Mouse (Mus musculus) cerebellum, adult 2 months (tissue): ENCODE measurements around the gene Crtc1. TPM values are rescaled to one million over a fixed set of nuclear protein-coding genes. Genes with fewer than 3 reads are reported as not detected.
A peak's percentile ranks its signal among the peaks of the same experiment; 100 is the strongest.

Experiments used
- DNase-seq, 2 experiments: peaks; one replicate each; pipeline ENCODE4 v3.0.0; 2021
- H3K27ac ChIP-seq: fragments of 200-500 bp; 2 replicates; pipeline ENCODE4 v1.5.1; 2012; ENCODE audit warnings: low read length, control low read depth, inconsistent platforms; ENCODE audit not compliant: insufficient read depth
- H3K27me3 ChIP-seq: fragments of 200-500 bp; 2 replicates; pipeline ENCODE4 v1.6.1; 2012; ENCODE audit warnings: inconsistent platforms, mild to moderate bottlenecking, low read length, moderate library complexity; ENCODE audit not compliant: control insufficient read depth, insufficient read depth
- H3K4me1 ChIP-seq: fragments of 200-500 bp; 2 replicates; pipeline ENCODE4 v1.6.1; 2011; ENCODE audit warnings: low read length; ENCODE audit not compliant: control insufficient read depth, insufficient read depth
- H3K4me3 ChIP-seq: fragments of 200-500 bp; replicated peaks from 2 replicates; pipeline ENCODE3; 2011; ENCODE audit warnings: mild to moderate bottlenecking, low read depth, low read length, control low read depth; ENCODE audit not compliant: insufficient read depth
- CTCF ChIP-seq: fragments of 200-500 bp; IDR thresholded peaks from 2 replicates; pipeline ENCODE4 v1.5.1; 2011; ENCODE audit warnings: low read depth, mild to moderate bottlenecking, control low read depth, low read length, moderate library complexity, borderline replicate concordance; ENCODE audit not compliant: insufficient read depth
- POLR2A ChIP-seq: fragments of 200-500 bp; IDR thresholded peaks from 2 replicates; pipeline ENCODE4 v1.6.1; 2011; ENCODE audit warnings: low read length, control low read depth, borderline replicate concordance; ENCODE audit not compliant: insufficient read depth
- WGBS: fragments of 180-500 bp; shearing (Covaris S2); methylation state at CpG from one replicate; pipeline ENCODE4 v1.1.7; 2018; 5-methylcytosine and 5-hydroxymethylcytosine counted together
- polyA plus RNA-seq: library from polyadenylated mRNA; depleted of rRNA; stranded (reverse); fragments of >200 nt; gene quantifications from 2 replicates; pipeline ENCODE4 v1.2.3, GENCODE M21; 2012

The Crtc1 gene
- polyA plus RNA-seq, 1 experiment = 90.2 TPM

- no peak for TF ChIP-seq POLR2A
- TF ChIP-seq CTCF = no peak
- Histone ChIP-seq H3K27me3 (no peaks in the 10 kb centered on the region), H3K4me1 (peaks cover 76% of the 10 kb centered on the region), H3K4me3 (no peak overlapping the region), H3K27ac (peak overlapping the region; percentile 91)
- peak; percentile 60 to 66 for DNase-seq
- 16% methylated on average over 10 of the region's 10 CpGs for WGBS
Measured at GRCm38 (mm10) chr8:70417914-70418313, 21.5 kb downstream of the Crtc1 start.

GRCm38 (mm10) chr8:70416941-70417340, 22.4 kb downstream of the Crtc1 start:
- 5% methylated on average over 6 of the region's 6 CpGs for WGBS
- Histone ChIP-seq H3K27ac (peak overlapping the region; percentile 91), H3K27me3 (no peaks in the 10 kb centered on the region), H3K4me1 (peaks cover 74% of the 10 kb centered on the region), H3K4me3 (no peak overlapping the region)
- TF ChIP-seq POLR2A = no peak
- no peak for TF ChIP-seq CTCF
- peak; percentile 75 to 76 for DNase-seq

- Histone ChIP-seq H3K4me3 (no peak overlapping the region), H3K27me3 (no peaks in the 10 kb centered on the region), H3K27ac (peak overlapping the region; percentile 91), H3K4me1 (peaks cover 74% of the 10 kb centered on the region)
- DNase-seq = peak in 1 of 2 experiments; percentile 47
- TF ChIP-seq POLR2A (no peak), CTCF (peak; percentile 58; the same call in 1 of the 2 replicates)
- 66% methylated on average over 8 of the region's 8 CpGs for WGBS
Measured at GRCm38 (mm10) chr8:70415540-70416451, 23.6 kb downstream of the Crtc1 start.

- 78% methylated on average over 6 of the region's 6 CpGs for WGBS
- no peak for DNase-seq
- TF ChIP-seq POLR2A = no peak
- TF ChIP-seq CTCF = no peak
- Histone ChIP-seq H3K4me1 (peaks cover 73% of the 10 kb centered on the region), H3K27ac (no peak overlapping the region), H3K27me3 (no peaks in the 10 kb centered on the region), H3K4me3 (no peak overlapping the region)
Measured at GRCm38 (mm10) chr8:70414310-70414946, 25.0 kb downstream of the Crtc1 start.

GRCm38 (mm10) chr8:70410281-70410680, 29.1 kb downstream of the Crtc1 start:
- H3K4me1 ChIP-seq = peaks cover 78% of the 10 kb centered on the region
- no peaks in the 10 kb centered on the region for H3K27me3 ChIP-seq
- H3K4me3 ChIP-seq = no peak overlapping the region
- peak overlapping the region; percentile 85 for H3K27ac ChIP-seq
- WGBS = 20% methylated on average over 5 of the region's 5 CpGs
- no peak for TF ChIP-seq CTCF
- no peak for TF ChIP-seq POLR2A
- DNase-seq = peak; percentile 60 to 64

GRCm38 (mm10) chr8:70409455-70409871, 29.9 kb downstream of the Crtc1 start:
- WGBS = 16% methylated on average over 9 of the region's 9 CpGs
- TF ChIP-seq CTCF (no peak), POLR2A (no peak)
- Histone ChIP-seq H3K27ac (peak overlapping the region; percentile 93), H3K27me3 (no peaks in the 10 kb centered on the region), H3K4me3 (no peak overlapping the region), H3K4me1 (peaks cover 84% of the 10 kb centered on the region)
- peak; percentile 68 for DNase-seq

- peak in 1 of 2 experiments; percentile 53 for DNase-seq
- no peak overlapping the region for H3K4me3 ChIP-seq
- peaks cover 86% of the 10 kb centered on the region for H3K4me1 ChIP-seq
- no peaks in the 10 kb centered on the region for H3K27me3 ChIP-seq
- 47% methylated on average over 10 of the region's 10 CpGs for WGBS
- peak overlapping the region; percentile 93 for H3K27ac ChIP-seq
- TF ChIP-seq POLR2A (no peak), CTCF (no peak)
Measured at GRCm38 (mm10) chr8:70409019-70409418, 30.4 kb downstream of the Crtc1 start.
